Mouse (Mus musculus) megakaryocyte, embryonic 14.5 days (primary cell): ENCODE data around the gene Ereg.

Experiments
- FLI1 ChIP-seq: IDR thresholded peaks from 2 replicates; pipeline ENCODE4 v1.6.1; 2012; ENCODE audit warnings: low read length, inconsistent platforms, mixed read lengths
- GATA1 ChIP-seq: IDR thresholded peaks from 3 replicates; pipeline ENCODE4 v1.6.1; 2012; ENCODE audit warnings: mixed read lengths, low read length, inconsistent platforms, borderline replicate concordance

- TF ChIP-seq GATA1 (no peak), FLI1 (no peak)
These were observed 23.6 kb downstream of the Ereg start for GRCm38 (mm10) chr5:91097911-91098614.
